Mouse (Mus musculus): ENCODE measurements around the gene Ccnj. TPM values are rescaled to one million over a fixed set of nuclear protein-coding genes. Genes with fewer than 3 reads are reported as not detected.
A peak's percentile ranks its signal among the peaks of the same experiment; 100 is the strongest.

Gene Ccnj
- polyA plus RNA-seq, 1 experiment, result 2.1 TPM

DNA sequence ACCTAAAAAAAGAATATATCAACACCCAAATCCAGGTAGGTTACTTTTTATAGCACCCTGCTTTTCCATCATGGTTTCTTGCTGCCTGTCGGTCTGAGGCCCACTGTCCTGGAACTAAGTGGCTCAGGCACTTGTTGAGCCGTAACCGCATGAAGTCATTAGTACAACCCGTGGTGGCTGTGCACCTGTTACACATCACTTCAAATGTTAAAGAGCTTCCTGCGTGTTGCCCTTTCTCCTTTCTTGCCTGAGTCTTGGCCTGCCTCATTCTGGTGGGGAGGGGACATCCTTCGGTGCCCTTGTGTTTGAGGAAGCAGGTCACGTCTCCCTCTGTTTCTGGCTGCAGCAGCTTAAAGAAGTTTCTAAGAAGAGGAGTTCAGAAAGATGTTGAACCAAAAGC, 21.2 kb upstream of the Ccnj start:
- Histone ChIP-seq H3K36me3 (ENCODE audit: control insufficient read depth, insufficient read depth) (no peaks in the 10 kb centered on the region), H3K27me3 (ENCODE audit: control insufficient read depth, insufficient read depth, insufficient read length) (peaks cover 5% of the 10 kb centered on the region), H3K79me2 (ENCODE audit: control insufficient read depth, insufficient read depth) (no peaks in the 10 kb centered on the region), H3K4me2 (ENCODE audit: low read depth) (no peak overlapping the region), H3ac (ENCODE audit: control insufficient read depth, insufficient read length) (no peak overlapping the region), H3K4me3 (no peak overlapping the region)
- TF ChIP-seq POLR2A (IDR thresholded peaks at IDR 0.05; ENCODE audit: insufficient read length, low read depth) (no peak), MYOD1 (IDR thresholded peaks at IDR 0.05; ENCODE audit: control insufficient read depth in 1 of 3, insufficient read length in 2 of 3, low read depth in 2 of 3) (no peak), USF1 (IDR thresholded peaks at IDR 0.05; ENCODE audit: low read depth) (no peak), REST (IDR thresholded peaks at IDR 0.05; ENCODE audit: insufficient read depth, insufficient read length) (no peak), POLR2AphosphoS2 (IDR thresholded peaks at IDR 0.05; ENCODE audit: insufficient read length, low read depth) (no peak)

DNA sequence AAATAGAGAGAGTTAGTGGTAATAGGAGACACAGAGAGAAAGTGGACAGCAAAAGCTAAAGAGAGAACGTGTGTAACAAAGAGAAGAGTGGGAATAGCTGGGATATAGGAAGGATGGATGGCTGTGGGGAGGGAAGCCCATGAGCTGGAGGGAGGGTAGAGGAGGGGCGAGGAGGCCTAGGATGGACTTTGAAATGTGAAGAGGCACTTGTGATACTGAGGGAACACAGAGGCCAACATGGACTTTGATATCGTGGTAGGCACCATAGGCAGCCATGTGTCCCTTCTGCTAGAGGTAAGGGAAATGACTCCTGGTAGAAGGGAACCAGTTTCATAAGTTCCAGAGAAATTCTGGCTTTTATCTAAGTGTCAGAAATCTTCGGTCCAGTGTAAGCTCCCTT, 19.2 kb upstream of the Ccnj start:
- Histone ChIP-seq H3K4me3 (no peak overlapping the region), H3ac (ENCODE audit: control insufficient read depth, insufficient read length) (no peak overlapping the region), H3K27me3 (ENCODE audit: control insufficient read depth, insufficient read depth, insufficient read length) (no peaks in the 10 kb centered on the region), H3K4me2 (ENCODE audit: low read depth) (no peak overlapping the region), H3K36me3 (ENCODE audit: control insufficient read depth, insufficient read depth) (no peaks in the 10 kb centered on the region), H3K79me2 (ENCODE audit: control insufficient read depth, insufficient read depth) (no peaks in the 10 kb centered on the region)
- TF ChIP-seq MYOG (IDR thresholded peaks at IDR 0.05; ENCODE audit: control insufficient read depth in 1 of 3, insufficient read depth in 1 of 3, insufficient read length in 2 of 3, low read depth in 2 of 3) (no peak), REST (IDR thresholded peaks at IDR 0.05; ENCODE audit: insufficient read depth, insufficient read length) (no peak), TCF12 (IDR thresholded peaks at IDR 0.05; ENCODE audit: insufficient read depth, poor library complexity, severe bottlenecking) (no peak), TCF3 (IDR thresholded peaks at IDR 0.05; ENCODE audit: insufficient read length, low read depth) (no peak), POLR2A (IDR thresholded peaks at IDR 0.05; ENCODE audit: insufficient read length, low read depth) (no peak), SRF (IDR thresholded peaks at IDR 0.05; ENCODE audit: control insufficient read depth, insufficient read length, low read depth) (no peak), POLR2AphosphoS2 (IDR thresholded peaks at IDR 0.05; ENCODE audit: insufficient read length, low read depth) (no peak), USF1 (IDR thresholded peaks at IDR 0.05; ENCODE audit: low read depth) (no peak), E2F4 (IDR thresholded peaks at IDR 0.05; ENCODE audit: insufficient read depth) (no peak), MYOD1 (IDR thresholded peaks at IDR 0.05; ENCODE audit: control insufficient read depth in 1 of 3, insufficient read length in 2 of 3, low read depth in 2 of 3) (no peak), MAX (IDR thresholded peaks at IDR 0.05; ENCODE audit: low read depth) (no peak), CEBPB (IDR thresholded peaks at IDR 0.05; ENCODE audit: insufficient read depth, poor library complexity, severe bottlenecking) (no peak)

DNA sequence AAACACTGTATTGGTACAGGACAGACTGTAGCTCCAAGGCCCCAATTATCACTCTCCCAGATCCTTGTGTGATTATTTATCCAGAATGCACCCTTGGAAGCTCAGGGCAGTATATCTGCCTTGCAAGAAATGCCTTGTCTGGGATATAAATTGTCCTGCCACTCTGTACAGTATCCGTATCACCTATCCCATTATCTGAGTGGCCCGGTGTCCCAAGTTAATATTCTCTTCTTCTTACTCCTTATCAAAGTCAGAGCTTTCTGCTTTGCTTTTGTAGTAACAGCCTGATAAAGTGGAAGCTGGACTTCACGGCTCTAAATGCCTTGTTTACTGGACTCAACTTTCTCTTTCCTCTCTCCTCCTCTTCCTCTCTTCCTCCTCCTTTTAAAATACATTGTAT, 18.3 kb upstream of the Ccnj start:
- Histone ChIP-seq H3K36me3 (ENCODE audit: control insufficient read depth, insufficient read depth) (no peaks in the 10 kb centered on the region), H3K79me2 (ENCODE audit: control insufficient read depth, insufficient read depth) (no peaks in the 10 kb centered on the region), H3K4me3 (no peak overlapping the region), H3K4me2 (ENCODE audit: low read depth) (peak overlapping the region; percentile 12), H3ac (ENCODE audit: control insufficient read depth, insufficient read length) (no peak overlapping the region), H3K27me3 (ENCODE audit: control insufficient read depth, insufficient read depth, insufficient read length) (no peaks in the 10 kb centered on the region)
- TF ChIP-seq CEBPB (IDR thresholded peaks at IDR 0.05; ENCODE audit: insufficient read depth, poor library complexity, severe bottlenecking) (no peak), E2F4 (IDR thresholded peaks at IDR 0.05; ENCODE audit: insufficient read depth) (no peak), TCF12 (IDR thresholded peaks at IDR 0.05; ENCODE audit: insufficient read depth, poor library complexity, severe bottlenecking) (no peak), MYOD1 (IDR thresholded peaks at IDR 0.05; ENCODE audit: control insufficient read depth in 1 of 3, insufficient read length in 2 of 3, low read depth in 2 of 3) (no peak), SRF (IDR thresholded peaks at IDR 0.05; ENCODE audit: control insufficient read depth, insufficient read length, low read depth) (no peak), MAX (IDR thresholded peaks at IDR 0.05; ENCODE audit: low read depth) (no peak), POLR2AphosphoS2 (IDR thresholded peaks at IDR 0.05; ENCODE audit: insufficient read length, low read depth) (no peak), MYOG (IDR thresholded peaks at IDR 0.05; ENCODE audit: control insufficient read depth in 1 of 3, insufficient read depth in 1 of 3, insufficient read length in 2 of 3, low read depth in 2 of 3) (no peak), REST (IDR thresholded peaks at IDR 0.05; ENCODE audit: insufficient read depth, insufficient read length) (no peak), POLR2A (IDR thresholded peaks at IDR 0.05; ENCODE audit: insufficient read length, low read depth) (no peak), USF1 (IDR thresholded peaks at IDR 0.05; ENCODE audit: low read depth) (no peak), TCF3 (IDR thresholded peaks at IDR 0.05; ENCODE audit: insufficient read length, low read depth) (no peak)

DNA sequence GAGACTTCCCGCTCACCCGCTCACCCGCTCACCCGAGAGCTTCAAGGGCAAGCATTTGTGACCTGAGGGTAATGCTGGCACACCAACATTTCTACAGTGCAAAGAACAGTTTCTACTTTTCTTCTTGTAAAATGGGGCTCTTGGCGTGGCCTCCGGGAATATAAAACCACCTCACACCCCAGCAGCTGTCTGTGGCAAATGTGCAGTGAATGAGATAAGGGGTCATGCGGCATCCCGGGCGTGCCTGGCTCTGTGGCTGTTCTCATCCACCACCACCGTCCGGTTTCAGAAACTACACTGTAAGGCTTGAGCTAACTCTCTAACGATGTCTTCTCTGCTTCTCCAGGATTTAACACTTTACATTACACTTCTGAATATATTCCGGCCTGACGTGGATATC, 17.7 kb upstream of the Ccnj start:
- Histone ChIP-seq H3K4me2 (ENCODE audit: low read depth) (no peak overlapping the region), H3ac (ENCODE audit: control insufficient read depth, insufficient read length) (no peak overlapping the region), H3K36me3 (ENCODE audit: control insufficient read depth, insufficient read depth) (no peaks in the 10 kb centered on the region), H3K27me3 (ENCODE audit: control insufficient read depth, insufficient read depth, insufficient read length) (no peaks in the 10 kb centered on the region), H3K4me3 (no peak overlapping the region), H3K79me2 (ENCODE audit: control insufficient read depth, insufficient read depth) (no peaks in the 10 kb centered on the region)
- TF ChIP-seq MYOG (IDR thresholded peaks at IDR 0.05; ENCODE audit: control insufficient read depth in 1 of 3, insufficient read depth in 1 of 3, insufficient read length in 2 of 3, low read depth in 2 of 3), result peak in 2 of 3 experiments; percentile 62 to 86
- peak in 2 of 3 experiments; percentile 40 to 59 for TF ChIP-seq MYOD1 (IDR thresholded peaks at IDR 0.05; ENCODE audit: control insufficient read depth in 1 of 3, insufficient read length in 2 of 3, low read depth in 2 of 3)
- TF ChIP-seq POLR2A (IDR thresholded peaks at IDR 0.05; ENCODE audit: insufficient read length, low read depth), result no peak

DNA sequence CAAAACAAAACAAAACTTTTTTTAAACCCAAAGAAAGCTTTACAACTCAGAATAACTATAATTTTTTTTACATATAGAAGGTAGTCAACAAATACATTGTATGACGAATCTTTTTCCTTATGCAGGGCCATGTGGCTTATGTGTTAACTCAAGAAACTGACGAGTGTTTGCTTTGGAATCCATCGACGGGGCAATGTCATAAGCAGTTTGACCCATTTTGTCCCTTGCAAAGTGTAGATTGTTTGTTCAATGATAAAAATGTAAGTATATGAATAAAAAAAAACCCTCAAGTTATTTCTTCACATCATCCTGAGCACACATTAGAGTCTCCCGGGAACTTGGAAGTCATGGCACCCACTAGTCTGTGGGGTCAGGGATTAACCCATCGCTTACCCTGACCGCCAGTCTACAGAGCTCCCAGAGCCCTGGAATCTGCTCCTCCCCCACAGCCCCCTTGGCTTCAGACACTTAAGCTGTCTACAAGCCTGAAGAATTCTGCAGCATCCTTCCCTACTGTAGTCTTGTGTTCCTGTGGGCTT, 15.4 kb upstream of the Ccnj start:
- H3K4me3 ChIP-seq, result no peak overlapping the region
- H3K4me2 ChIP-seq (ENCODE audit: low read depth), result no peak overlapping the region
- H3K36me3 ChIP-seq (ENCODE audit: control insufficient read depth, insufficient read depth), result no peaks in the 10 kb centered on the region
- peaks cover 5% of the 10 kb centered on the region for H3K27me3 ChIP-seq (ENCODE audit: control insufficient read depth, insufficient read depth, insufficient read length)
- no peak for TF ChIP-seq E2F4 (IDR thresholded peaks at IDR 0.05; ENCODE audit: insufficient read depth)
- TF ChIP-seq TCF12 (IDR thresholded peaks at IDR 0.05; ENCODE audit: insufficient read depth, poor library complexity, severe bottlenecking), result no peak
- no peak for TF ChIP-seq MYOD1 (IDR thresholded peaks at IDR 0.05; ENCODE audit: control insufficient read depth in 1 of 3, insufficient read length in 2 of 3, low read depth in 2 of 3)
- TF ChIP-seq POLR2AphosphoS2 (IDR thresholded peaks at IDR 0.05; ENCODE audit: insufficient read length, low read depth), result no peak
- TF ChIP-seq SRF (IDR thresholded peaks at IDR 0.05; ENCODE audit: control insufficient read depth, insufficient read length, low read depth), result no peak
- TF ChIP-seq TCF3 (IDR thresholded peaks at IDR 0.05; ENCODE audit: insufficient read length, low read depth), result no peak
- TF ChIP-seq MAX (IDR thresholded peaks at IDR 0.05; ENCODE audit: low read depth), result no peak
- TF ChIP-seq USF1 (IDR thresholded peaks at IDR 0.05; ENCODE audit: low read depth), result no peak
- TF ChIP-seq POLR2A (IDR thresholded peaks at IDR 0.05; ENCODE audit: insufficient read length, low read depth), result no peak
- no peak for TF ChIP-seq MYOG (IDR thresholded peaks at IDR 0.05; ENCODE audit: control insufficient read depth in 1 of 3, insufficient read depth in 1 of 3, insufficient read length in 2 of 3, low read depth in 2 of 3)
- no peak for TF ChIP-seq CEBPB (IDR thresholded peaks at IDR 0.05; ENCODE audit: insufficient read depth, poor library complexity, severe bottlenecking)
- TF ChIP-seq REST (IDR thresholded peaks at IDR 0.05; ENCODE audit: insufficient read depth, insufficient read length), result no peak
- no peaks in the 10 kb centered on the region for H3K79me2 ChIP-seq (ENCODE audit: control insufficient read depth, insufficient read depth)
- no peak overlapping the region for H3ac ChIP-seq (ENCODE audit: control insufficient read depth, insufficient read length)

Data from myocyte (in vitro differentiated cells).